In genomic region chr6:14298167-14298566, GRCm38 (mm10) we compare ENCODE assay signal across 17 mouse cellular contexts.
"Had no signal": no experiment of that assay in that cellular context is flagged by ENCODE, and none has a peak within 500 bp of the region (broad histone marks: within the 10 kb centered on the region; RNA-seq: fewer than 3 reads in every experiment).

No protein-coding gene starts in this region.

- H3K4me2 ChIP-seq: liver, embryonic 15.5 days; lung, embryonic 15.5 days; neural tube, embryonic 12.5 days; stomach, embryonic 15.5 days had no signal

- H3K36me3 ChIP-seq: liver, embryonic 15.5 days; lung, embryonic 15.5 days; neural tube, embryonic 12.5 days; stomach, embryonic 15.5 days had no signal

- DNase-seq: liver, postnatal 0 days; lung, adult 2 months; lung, postnatal 14 days; lung, postnatal 36 days; right cerebral cortex, postnatal 14 days; thymus, adult 2 months; thymus, postnatal 25 days; thymus, postnatal 4 days had no signal

- H3K9me3 ChIP-seq: liver, embryonic 15.5 days; lung, embryonic 15.5 days; megakaryocyte, embryonic 14.5 days; neural tube, embryonic 12.5 days; stomach, embryonic 15.5 days had no signal

- H3K4me1 ChIP-seq: liver, embryonic 15.5 days; lung, embryonic 15.5 days; megakaryocyte, embryonic 14.5 days; neural tube, embryonic 12.5 days; stomach, embryonic 15.5 days had no signal

- H3K27me3 ChIP-seq: liver, embryonic 15.5 days; lung, embryonic 15.5 days; megakaryocyte, embryonic 14.5 days; neural tube, embryonic 12.5 days; stomach, embryonic 15.5 days had no signal

- H3K4me3 ChIP-seq: liver, embryonic 15.5 days; lung, embryonic 15.5 days; megakaryocyte, embryonic 14.5 days; neural tube, embryonic 12.5 days; stomach, embryonic 15.5 days had no signal

- ATAC-seq: liver, postnatal 0 days; lung, postnatal 0 days; midbrain, embryonic 16.5 days had no signal

- H3K9ac ChIP-seq: liver, embryonic 15.5 days; liver, postnatal 0 days; lung, embryonic 15.5 days; neural tube, embryonic 12.5 days; stomach, embryonic 15.5 days had no signal

- H3K27ac ChIP-seq: liver, embryonic 15.5 days; lung, embryonic 15.5 days; macrophage; neural tube, embryonic 12.5 days; stomach, embryonic 15.5 days; stomach, postnatal 0 days had no signal
